Mouse (Mus musculus) testis, adult 2 months (tissue): ENCODE data around the gene Fbln5. TPM values are rescaled to one million over a fixed set of nuclear protein-coding genes. Genes with fewer than 3 reads are reported as not detected.
A peak's percentile ranks its signal among the peaks of the same experiment; 100 is the strongest.

Experiments used
- H3K27ac ChIP-seq: fragments of 200-500 bp; 2 replicates; pipeline ENCODE4 v1.5.1; 2012; ENCODE audit warnings: low read depth, low read length; ENCODE audit not compliant: control insufficient read depth, insufficient read depth
- H3K27me3 ChIP-seq: fragments of 200-500 bp; 2 replicates; pipeline ENCODE4 v1.6.1; 2012; ENCODE audit warnings: mild to moderate bottlenecking, low read length, moderate library complexity; ENCODE audit not compliant: control insufficient read depth, insufficient read depth
- H3K36me3 ChIP-seq: fragments of 200-500 bp; 2 replicates; pipeline ENCODE4 v1.6.1; 2012; ENCODE audit warnings: mild to moderate bottlenecking, low read length; ENCODE audit not compliant: control insufficient read depth, insufficient read depth
- H3K4me1 ChIP-seq: fragments of 200-500 bp; 2 replicates; pipeline ENCODE4 v1.6.1; 2012; ENCODE audit warnings: low read length; ENCODE audit not compliant: control insufficient read depth, insufficient read depth
- H3K4me3 ChIP-seq: fragments of 200-500 bp; 2 replicates; pipeline ENCODE4 v1.5.1; 2012; ENCODE audit warnings: low read depth, mild to moderate bottlenecking, low read length, moderate library complexity, mixed read lengths; ENCODE audit not compliant: control insufficient read depth
- CTCF ChIP-seq: fragments of 200-500 bp; IDR thresholded peaks from 2 replicates; pipeline ENCODE4 v1.5.1; 2012; ENCODE audit warnings: low read depth, mild to moderate bottlenecking, inconsistent platforms, low read length, moderate library complexity; ENCODE audit not compliant: control insufficient read depth, insufficient read depth, insufficient replicate concordance
- POLR2A ChIP-seq: fragments of 200-500 bp; IDR thresholded peaks from 2 replicates; pipeline ENCODE4 v1.6.1; 2012; ENCODE audit warnings: low read depth, mild to moderate bottlenecking, inconsistent platforms, low read length, moderate library complexity; ENCODE audit not compliant: control insufficient read depth
- polyA plus RNA-seq: library from polyadenylated mRNA; depleted of rRNA; stranded (reverse); fragments of >200 nt; gene quantifications from 2 replicates; pipeline ENCODE4 v1.2.3, GENCODE M21; 2012; rRNA removed

Gene Fbln5
- polyA plus RNA-seq, result 7.9 and 8.8 TPM in 2 replicates

GRCm38 (mm10) chr12:101818608-101819370 lies at the start of gene Fbln5:
Gene Fbln5, minus strand, starts transcription at chr12:101819055.
- no peak for TF ChIP-seq POLR2A
- no peak for TF ChIP-seq CTCF
- Histone ChIP-seq H3K27me3 (no peaks in the 10 kb centered on the region; the same call in 1 of the 2 replicates), H3K4me1 (peaks cover 14% of the 10 kb centered on the region), H3K4me3 (peak within 1 kb of the TSS; percentile 78), H3K36me3 (no peaks in the 10 kb centered on the region), H3K27ac (no peak within 1 kb of the TSS)

- no peak for TF ChIP-seq POLR2A
- TF ChIP-seq CTCF, result no peak
- no peak overlapping the region for H3K27ac ChIP-seq
- H3K4me3 ChIP-seq, result no peak overlapping the region
- H3K4me1 ChIP-seq, result no peaks in the 10 kb centered on the region
- no peaks in the 10 kb centered on the region; the same call in 1 of the 2 replicates for H3K36me3 ChIP-seq
- H3K27me3 ChIP-seq, result no peaks in the 10 kb centered on the region
Observed at GRCm38 (mm10) chr12:101862286-101862964, 43.6 kb upstream of the Fbln5 start.

- Histone ChIP-seq H3K36me3 (no peaks in the 10 kb centered on the region; the same call in 1 of the 2 replicates), H3K27me3 (no peaks in the 10 kb centered on the region), H3K27ac (no peak overlapping the region), H3K4me3 (no peak overlapping the region), H3K4me1 (no peaks in the 10 kb centered on the region)
- TF ChIP-seq CTCF (no peak), POLR2A (no peak)
Observed at GRCm38 (mm10) chr12:101860256-101860655, 41.4 kb upstream of the Fbln5 start.

GRCm38 (mm10) chr12:101858011-101858410 lies 39.2 kb upstream of the Fbln5 start:
- Histone ChIP-seq H3K27ac (no peak overlapping the region), H3K36me3 (no peaks in the 10 kb centered on the region; the same call in 1 of the 2 replicates), H3K4me3 (no peak overlapping the region), H3K4me1 (no peaks in the 10 kb centered on the region), H3K27me3 (no peaks in the 10 kb centered on the region)
- TF ChIP-seq CTCF, result no peak
- TF ChIP-seq POLR2A, result no peak

GRCm38 (mm10) chr12:101854336-101854735 lies 35.5 kb upstream of the Fbln5 start:
- no peak for TF ChIP-seq POLR2A
- TF ChIP-seq CTCF, result no peak
- Histone ChIP-seq H3K36me3 (no peaks in the 10 kb centered on the region), H3K4me1 (no peaks in the 10 kb centered on the region), H3K27me3 (no peaks in the 10 kb centered on the region), H3K4me3 (no peak overlapping the region), H3K27ac (no peak overlapping the region)

GRCm38 (mm10) chr12:101851846-101852564 lies 33.1 kb upstream of the Fbln5 start:
- Histone ChIP-seq H3K27ac (no peak overlapping the region), H3K27me3 (no peaks in the 10 kb centered on the region), H3K4me3 (no peak overlapping the region), H3K36me3 (no peaks in the 10 kb centered on the region), H3K4me1 (no peaks in the 10 kb centered on the region)
- no peak for TF ChIP-seq CTCF
- no peak for TF ChIP-seq POLR2A

- TF ChIP-seq POLR2A (no peak), CTCF (no peak)
- H3K27ac ChIP-seq, result no peak overlapping the region
Observed at GRCm38 (mm10) chr12:101851314-101851713, 32.5 kb upstream of the Fbln5 start.

More at GRCm38 (mm10) chr12:101851314-101851713, 32.5 kb upstream of the Fbln5 start:
- H3K4me3 ChIP-seq, result no peak overlapping the region
- no peaks in the 10 kb centered on the region for H3K27me3 ChIP-seq
- H3K36me3 ChIP-seq, result no peaks in the 10 kb centered on the region
- no peaks in the 10 kb centered on the region for H3K4me1 ChIP-seq
